Comparison of ENCODE assay signal across 15 mouse cellular contexts in the genomic region with DNA sequence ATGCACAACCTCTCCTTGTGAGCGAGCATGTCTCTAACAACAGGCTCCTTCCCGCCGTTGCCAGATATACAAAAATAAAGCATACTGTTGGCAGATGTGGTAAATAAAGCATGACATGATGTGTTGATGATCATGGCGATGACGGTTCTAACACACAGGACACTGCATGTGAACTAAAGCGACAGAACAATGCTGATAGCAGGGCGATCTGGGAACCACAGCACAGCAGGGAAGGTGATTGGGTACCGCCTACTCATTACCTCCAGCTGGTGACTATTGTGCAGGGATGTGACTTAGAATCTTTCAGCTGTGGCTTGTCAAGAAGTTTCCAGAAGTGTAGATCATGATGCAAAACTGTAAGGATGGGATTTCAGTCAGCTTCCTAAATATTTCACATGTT.
"Had no signal": no experiment of that assay in that cellular context is flagged by ENCODE, and none has a peak within 500 bp of the region (broad histone marks: within the 10 kb centered on the region; RNA-seq: fewer than 3 reads in every experiment).

No protein-coding gene starts in this region.

- H3K27ac ChIP-seq: kidney, embryonic 15.5 days; limb, embryonic 13.5 days; liver, embryonic 14.5 days; neural tube, embryonic 15.5 days had no signal

- H3K4me2 ChIP-seq: kidney, embryonic 15.5 days; limb, embryonic 13.5 days; neural tube, embryonic 15.5 days had no signal

- H3K9ac ChIP-seq: kidney, embryonic 15.5 days; limb, embryonic 13.5 days; liver, embryonic 14.5 days; neural tube, embryonic 15.5 days had no signal

- H3K36me3 ChIP-seq: kidney, embryonic 15.5 days; limb, embryonic 13.5 days; midbrain, embryonic 10.5 days; neural tube, embryonic 15.5 days had no signal

- H3K4me1 ChIP-seq: kidney, embryonic 15.5 days; limb, embryonic 13.5 days had no signal

- H3K9me3 ChIP-seq: kidney, embryonic 15.5 days; limb, embryonic 13.5 days; midbrain, embryonic 10.5 days; neural tube, embryonic 15.5 days had no signal

- H3K27me3 ChIP-seq: kidney, embryonic 15.5 days; limb, embryonic 13.5 days; neural tube, embryonic 15.5 days had no signal

- H3K4me3 ChIP-seq: kidney, embryonic 15.5 days; limb, embryonic 13.5 days; midbrain, embryonic 10.5 days; myocyte; neural tube, embryonic 15.5 days had no signal

- DNase-seq: kidney, adult 2 months; kidney, postnatal 14 days; left cerebral cortex, postnatal 4 days; lung, adult 2 months; midbrain, embryonic 14.5 days; right cerebral cortex, postnatal 4 days; spleen, adult 18-20 months; thymus, adult 2 months; thymus, postnatal 25 days had no signal
